Mouse (Mus musculus) neural tube, embryonic 13.5 days (tissue): Measurements from ENCODE around the gene Slit3. TPM values are rescaled to one million over a fixed set of nuclear protein-coding genes. Genes with fewer than 3 reads are reported as not detected.

ENCODE experiments used
- ATAC-seq: fragments of 200-750 bp; cut with Nextera tagmentation; 2 replicates; pipeline ENCODE4 v1.8.0; 2017; ENCODE audit warnings: low read depth, mild to moderate bottlenecking, moderate TSS enrichment, moderate library complexity
- H3K27ac ChIP-seq: fragments of 300-500 bp; sonication (generic); replicated peaks from 2 replicates; pipeline ENCODE4 v1.5.1; 2015; ENCODE audit warnings: moderate library complexity, mild to moderate bottlenecking, inconsistent platforms
- H3K27me3 ChIP-seq: fragments of 300-500 bp; sonication (generic); 2 replicates; pipeline ENCODE4 v1.6.1; 2015; ENCODE audit warnings: mild to moderate bottlenecking, inconsistent platforms
- H3K36me3 ChIP-seq: fragments of 300-500 bp; sonication (generic); 2 replicates; pipeline ENCODE4 v1.6.1; 2015; ENCODE audit warnings: mild to moderate bottlenecking, inconsistent platforms
- H3K4me1 ChIP-seq: fragments of 300-500 bp; sonication (generic); replicated peaks from 2 replicates; pipeline ENCODE4 v1.6.1; 2015; ENCODE audit warnings: inconsistent platforms
- H3K4me2 ChIP-seq: fragments of 300-500 bp; sonication (generic); 2 replicates; pipeline ENCODE4 v1.6.1; 2015; ENCODE audit warnings: inconsistent platforms, mild to moderate bottlenecking, moderate library complexity
- H3K4me3 ChIP-seq: fragments of 300-500 bp; sonication (generic); 2 replicates; pipeline ENCODE4 v1.5.1; 2015; ENCODE audit warnings: mild to moderate bottlenecking, inconsistent platforms
- H3K9ac ChIP-seq: fragments of 300-500 bp; sonication (generic); 2 replicates; pipeline ENCODE4 v1.6.1; 2015; ENCODE audit warnings: moderate library complexity, mild to moderate bottlenecking, inconsistent platforms
- H3K9me3 ChIP-seq: fragments of 300-500 bp; sonication (generic); 2 replicates; pipeline ENCODE4 v1.6.1; 2016; ENCODE audit warnings: inconsistent platforms
- WGBS: fragments of 180-500 bp; shearing (Covaris S2); methylation state at CpG from one replicate; pipeline ENCODE4 v1.1.7; 2015; 5-methylcytosine and 5-hydroxymethylcytosine counted together
- polyA plus RNA-seq: library from polyadenylated mRNA; unstranded; fragments of >200 nt; fragmentation: Nextera tagmentation; extraction: Ambion mirVana; gene quantifications from 2 replicates; pipeline ENCODE4 v1.2.1, GENCODE M21; 2015

Slit3 gene
- polyA plus RNA-seq, 1 experiment from 2014 or later: 31.2 TPM

GRCm38 (mm10) chr11:35163396-35163795 is 42.4 kb downstream of the Slit3 start:
- Histone ChIP-seq H3K4me3 (no peak overlapping the region), H3K4me1 (no peaks in the 10 kb centered on the region), H3K36me3 (no peaks in the 10 kb centered on the region), H3K27ac (no peak overlapping the region), H3K4me2 (no peak overlapping the region), H3K27me3 (no peaks in the 10 kb centered on the region), H3K9me3 (no peaks in the 10 kb centered on the region), H3K9ac (no peak overlapping the region)
- no peak for ATAC-seq
- whole genome bisulfite sequencing: 95% methylated on average over 3 of the region's 3 CpGs

- H3K9ac ChIP-seq: no peak overlapping the region
- H3K36me3 ChIP-seq: no peaks in the 10 kb centered on the region
- WGBS: 76% methylated on average over 8 of the region's 8 CpGs
- no peaks in the 10 kb centered on the region for H3K9me3 ChIP-seq
- H3K27me3 ChIP-seq: no peaks in the 10 kb centered on the region
- H3K4me2 ChIP-seq: no peak overlapping the region
- H3K4me1 ChIP-seq: no peaks in the 10 kb centered on the region
- H3K4me3 ChIP-seq: no peak overlapping the region
- no peak for ATAC-seq
- no peak overlapping the region for H3K27ac ChIP-seq
These were observed 46.2 kb downstream of the Slit3 start for GRCm38 (mm10) chr11:35167176-35167575.

GRCm38 (mm10) chr11:35171505-35171904 is 50.5 kb downstream of the Slit3 start:
- Histone ChIP-seq H3K4me1 (no peaks in the 10 kb centered on the region), H3K9ac (no peak overlapping the region), H3K27ac (no peak overlapping the region), H3K27me3 (0 out of 2 replicates have a peak, but pooled peaks cover 4% of the 10 kb centered on the region), H3K36me3 (no peaks in the 10 kb centered on the region), H3K9me3 (no peaks in the 10 kb centered on the region), H3K4me2 (no peak overlapping the region), H3K4me3 (no peak overlapping the region)
- ATAC-seq: no peak
- 92% methylated on average over 6 of the region's 6 CpGs for WGBS

- 0 out of 2 replicates have a peak, but pooled peaks cover 8% of the 10 kb centered on the region for H3K27me3 ChIP-seq
- H3K4me1 ChIP-seq: peaks cover 13% of the 10 kb centered on the region
- H3K9ac ChIP-seq: no peak overlapping the region
- H3K9me3 ChIP-seq: no peaks in the 10 kb centered on the region
- no peak overlapping the region for H3K4me3 ChIP-seq
- H3K4me2 ChIP-seq: no peak overlapping the region
- 83% methylated on average over 7 of the region's 7 CpGs for WGBS
- no peak overlapping the region for H3K27ac ChIP-seq
- no peak for ATAC-seq
- no peaks in the 10 kb centered on the region for H3K36me3 ChIP-seq
These were observed 56.5 kb downstream of the Slit3 start for GRCm38 (mm10) chr11:35177564-35177963.

GRCm38 (mm10) chr11:35178144-35178817 is 57.3 kb downstream of the Slit3 start:
- no peaks in the 10 kb centered on the region for H3K36me3 ChIP-seq
- H3K27me3 ChIP-seq: 0 out of 2 replicates have a peak, but pooled peaks cover 8% of the 10 kb centered on the region
- no peak overlapping the region for H3K9ac ChIP-seq
- H3K27ac ChIP-seq: no peak overlapping the region
- H3K4me3 ChIP-seq: no peak overlapping the region
- no peaks in the 10 kb centered on the region for H3K9me3 ChIP-seq
- ATAC-seq: no peak
- H3K4me2 ChIP-seq: peak overlapping the region; percentile 20; the same call in 1 of the 2 replicates
- WGBS: 37% methylated on average over 24 of the region's 24 CpGs
- peaks cover 19% of the 10 kb centered on the region for H3K4me1 ChIP-seq

- H3K27ac ChIP-seq: no peak overlapping the region
- no peak overlapping the region for H3K4me3 ChIP-seq
- 37% methylated on average over 8 of the region's 8 CpGs for WGBS
- no peaks in the 10 kb centered on the region for H3K9me3 ChIP-seq
- H3K4me2 ChIP-seq: no peak overlapping the region
- no peak overlapping the region for H3K9ac ChIP-seq
- no peak for ATAC-seq
- no peaks in the 10 kb centered on the region for H3K36me3 ChIP-seq
- peaks cover 21% of the 10 kb centered on the region for H3K4me1 ChIP-seq
- H3K27me3 ChIP-seq: 0 out of 2 replicates have a peak, but pooled peaks cover 8% of the 10 kb centered on the region
These were observed 58.3 kb downstream of the Slit3 start for GRCm38 (mm10) chr11:35179305-35179704.

- Histone ChIP-seq H3K9ac (no peak overlapping the region), H3K4me2 (no peak overlapping the region), H3K4me3 (no peak overlapping the region), H3K27ac (peak overlapping the region; percentile 57), H3K4me1 (peaks cover 21% of the 10 kb centered on the region), H3K36me3 (no peaks in the 10 kb centered on the region), H3K9me3 (no peaks in the 10 kb centered on the region), H3K27me3 (no peaks in the 10 kb centered on the region)
- 18% methylated on average over 5 of the region's 5 CpGs for WGBS
- peak; percentile 63 for ATAC-seq
These were observed 61.9 kb downstream of the Slit3 start for GRCm38 (mm10) chr11:35182887-35183286.

GRCm38 (mm10) chr11:35194826-35195225 is 73.8 kb downstream of the Slit3 start:
- WGBS: 85% methylated on average over 6 of the region's 6 CpGs
- peaks cover 21% of the 10 kb centered on the region for H3K27me3 ChIP-seq
- no peak for ATAC-seq
- H3K4me2 ChIP-seq: no peak overlapping the region
- H3K4me1 ChIP-seq: no peaks in the 10 kb centered on the region
- H3K36me3 ChIP-seq: no peaks in the 10 kb centered on the region
- H3K27ac ChIP-seq: no peak overlapping the region
- H3K9ac ChIP-seq: no peak overlapping the region
- no peaks in the 10 kb centered on the region for H3K9me3 ChIP-seq
- H3K4me3 ChIP-seq: no peak overlapping the region

GRCm38 (mm10) chr11:35196777-35197176 is 75.8 kb downstream of the Slit3 start:
- Histone ChIP-seq H3K4me3 (no peak overlapping the region), H3K9ac (no peak overlapping the region), H3K27me3 (peaks cover 38% of the 10 kb centered on the region), H3K4me2 (no peak overlapping the region), H3K36me3 (no peaks in the 10 kb centered on the region), H3K27ac (no peak overlapping the region), H3K4me1 (peaks cover 3% of the 10 kb centered on the region), H3K9me3 (no peaks in the 10 kb centered on the region)
- no peak for ATAC-seq
- 92% methylated on average over 7 of the region's 7 CpGs for WGBS

GRCm38 (mm10) chr11:35198537-35199088 is 77.6 kb downstream of the Slit3 start:
- no peaks in the 10 kb centered on the region for H3K36me3 ChIP-seq
- no peaks in the 10 kb centered on the region for H3K9me3 ChIP-seq
- ATAC-seq: no peak
- peaks cover 21% of the 10 kb centered on the region for H3K4me1 ChIP-seq
- 88% methylated on average over 6 of the region's 6 CpGs for WGBS
- H3K4me2 ChIP-seq: no peak overlapping the region
- H3K9ac ChIP-seq: no peak overlapping the region
- no peak overlapping the region for H3K27ac ChIP-seq
- no peak overlapping the region for H3K4me3 ChIP-seq
- H3K27me3 ChIP-seq: peaks cover 50% of the 10 kb centered on the region

- WGBS: 46% methylated on average over 5 of the region's 5 CpGs
- ATAC-seq: no peak
- no peaks in the 10 kb centered on the region for H3K9me3 ChIP-seq
These were observed 81.3 kb downstream of the Slit3 start for GRCm38 (mm10) chr11:35202332-35202731.

GRCm38 (mm10) chr11:35203673-35204072 is 82.6 kb downstream of the Slit3 start:
- WGBS: 11% methylated on average over 10 of the region's 10 CpGs
- peak; percentile 82 for ATAC-seq
- H3K4me2 ChIP-seq: peak overlapping the region; percentile 31

More at GRCm38 (mm10) chr11:35202332-35202731, 81.3 kb downstream of the Slit3 start:
- H3K9ac ChIP-seq: no peak overlapping the region
- peaks cover 38% of the 10 kb centered on the region for H3K4me1 ChIP-seq
- no peak overlapping the region for H3K4me3 ChIP-seq
- no peaks in the 10 kb centered on the region for H3K36me3 ChIP-seq
- H3K27ac ChIP-seq: no peak overlapping the region
- H3K4me2 ChIP-seq: no peak overlapping the region
- H3K27me3 ChIP-seq: peaks cover 43% of the 10 kb centered on the region

More at GRCm38 (mm10) chr11:35203673-35204072, 82.6 kb downstream of the Slit3 start:
- Histone ChIP-seq H3K9me3 (no peaks in the 10 kb centered on the region), H3K27me3 (peaks cover 43% of the 10 kb centered on the region), H3K4me3 (no peak overlapping the region), H3K36me3 (no peaks in the 10 kb centered on the region), H3K4me1 (peaks cover 38% of the 10 kb centered on the region), H3K27ac (peak overlapping the region; percentile 59), H3K9ac (no peak overlapping the region)
